Mouse (Mus musculus): ENCODE data around the gene Ptgds.

DNA sequence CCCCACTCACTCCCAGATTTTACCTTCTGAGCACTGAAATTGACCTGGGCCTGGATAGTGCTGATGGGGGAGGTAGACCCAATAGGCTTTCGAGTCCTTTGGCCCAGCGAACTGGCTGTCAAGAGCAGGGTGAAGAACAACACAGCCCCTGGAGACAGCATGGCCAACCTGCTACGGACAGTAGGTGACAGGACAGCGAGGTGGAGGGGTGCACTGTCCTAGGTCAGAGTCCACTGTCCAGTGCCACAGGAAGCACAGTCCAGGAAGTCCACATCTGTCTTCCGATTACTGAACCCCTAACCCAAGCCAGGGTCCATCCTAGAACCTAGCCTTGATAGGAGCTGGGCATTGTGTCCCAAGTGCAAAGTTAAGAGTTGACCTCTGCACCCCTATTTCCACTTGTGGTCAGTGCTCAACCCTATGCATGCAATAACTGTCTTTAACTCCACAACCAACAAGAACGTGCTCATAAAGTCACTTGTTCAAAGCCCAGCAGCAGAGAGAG, 30.3 kb upstream of the Ptgds start:
- TF ChIP-seq POLR2A (IDR thresholded peaks at IDR 0.05; ENCODE audit: low read depth, low read length) (no peak), CTCF (IDR thresholded peaks at IDR 0.05; ENCODE audit: extremely low read depth, insufficient read length, insufficient replicate concordance, low read depth, low read length) (no peak)

All from small intestine, adult 2 months (tissue).